Mouse (Mus musculus): Measurements from ENCODE around the gene Mctp1.
"Not testable (repeated sequence)": the region's sequence is repeated elsewhere in the genome, so short reads cannot be mapped to it uniquely, and the experiment has no call there.

The Mctp1 gene

GRCm38 (mm10) chr13:76383972-76384663, at the start of gene Mctp1:
Gene Mctp1, plus strand, starts transcription at chr13:76384535.
- DNase-seq: peak; percentile 4

GRCm38 (mm10) chr13:76345941-76346340, 38.4 kb upstream of the Mctp1 start:
- not testable (repeated sequence) for DNase-seq

DNA sequence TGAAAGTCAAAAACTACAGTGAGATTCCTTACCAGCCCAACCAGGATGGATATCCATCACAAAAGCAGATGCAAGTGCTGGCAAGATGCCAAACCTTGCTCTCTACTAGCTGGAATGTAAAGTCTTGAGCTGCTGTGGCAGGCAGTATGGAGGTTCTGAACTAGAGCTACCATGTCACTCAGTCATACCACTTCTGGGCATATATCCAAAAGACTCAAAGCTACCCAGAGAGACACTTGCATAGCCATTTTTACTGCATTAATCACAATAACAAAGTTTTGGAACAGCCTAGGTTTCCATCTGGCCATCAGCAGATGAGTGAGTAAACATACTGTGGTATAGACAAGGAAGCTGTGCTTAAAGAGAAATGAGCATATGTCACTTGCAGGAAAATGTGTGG, 25.6 kb upstream of the Mctp1 start:
- DNase-seq: no peak

- DNase-seq: peak; percentile 2
Observed at GRCm38 (mm10) chr13:76384664-76385435, 515 bp downstream of the Mctp1 start.

DNA sequence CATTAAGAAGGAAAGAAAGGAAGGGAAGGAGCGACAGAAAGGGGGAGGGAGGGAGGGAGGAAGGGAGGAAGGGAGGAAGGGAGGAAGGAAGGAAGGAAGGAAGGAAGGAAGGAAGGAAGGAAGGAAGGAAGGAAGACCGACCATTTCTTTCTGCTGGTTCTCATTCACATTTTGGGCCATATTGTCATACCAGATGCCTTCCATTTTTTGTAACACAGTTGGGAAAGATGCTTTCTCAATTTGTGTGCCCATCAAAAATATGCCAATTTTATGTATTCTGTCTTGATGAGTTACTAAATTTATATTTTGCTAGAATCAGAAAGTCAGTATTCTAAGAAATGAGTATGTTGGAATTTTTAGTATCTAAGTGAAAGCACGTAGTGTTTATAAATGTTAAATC, 4.3 kb downstream of the Mctp1 start:
- DNase-seq: no peak

DNA sequence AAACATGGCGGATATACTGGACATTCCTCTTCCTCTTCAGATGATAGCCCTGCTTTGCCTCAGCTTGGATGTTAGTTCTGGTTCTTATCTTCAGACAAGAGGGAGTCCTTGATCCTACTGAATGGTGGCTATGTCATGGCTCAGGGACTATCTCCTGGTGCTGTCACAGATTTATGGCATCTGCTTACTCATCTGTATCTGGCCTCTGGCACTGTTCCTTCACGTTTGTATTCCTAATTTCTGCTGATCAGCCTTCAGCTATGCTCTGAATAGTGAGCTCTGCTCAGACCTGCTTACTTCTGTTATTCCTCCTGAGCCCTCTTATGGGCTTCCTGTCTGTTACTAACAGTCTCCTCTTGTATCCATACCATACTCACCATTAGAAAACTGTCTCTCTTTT, 7.6 kb downstream of the Mctp1 start:
- DNase-seq: no peak

DNA sequence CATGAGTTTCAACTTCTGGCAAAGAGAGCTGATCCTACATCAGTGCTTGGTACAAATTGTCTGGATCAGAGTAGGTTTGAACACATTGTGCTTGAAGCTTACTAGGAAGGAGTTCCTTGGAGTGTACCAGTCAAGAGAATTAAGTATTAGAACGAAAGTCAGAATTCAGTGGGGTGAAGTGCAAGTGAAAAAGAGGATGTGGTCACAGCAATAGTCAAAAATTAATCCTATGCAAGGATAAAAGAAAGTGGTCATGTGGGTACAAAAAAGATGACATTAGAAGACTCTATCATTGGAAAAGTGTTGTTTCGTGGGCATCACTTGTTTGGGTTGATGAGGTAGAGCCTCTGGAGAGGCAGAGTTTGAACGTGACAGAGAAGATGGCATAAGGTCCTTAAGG, 8.8 kb downstream of the Mctp1 start:
- DNase-seq: no peak

DNA sequence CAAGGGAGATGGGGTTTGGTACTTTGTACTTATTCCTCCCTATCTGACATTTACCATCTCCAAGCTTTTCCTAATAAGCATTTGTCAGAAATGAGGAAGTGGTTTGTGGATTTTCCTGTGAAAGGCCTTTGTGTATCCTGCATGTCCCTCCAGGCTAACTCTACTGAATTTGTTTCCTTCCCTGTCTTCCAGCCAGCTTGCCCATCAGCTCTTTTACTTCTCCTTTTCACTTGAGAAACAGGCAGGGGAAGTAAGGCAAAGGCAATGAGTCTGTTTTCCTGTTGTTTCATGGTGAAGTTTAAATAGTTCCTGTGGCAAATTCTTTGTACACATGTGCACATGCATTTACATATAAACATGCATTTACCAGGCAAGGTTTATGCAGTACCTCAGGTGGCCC, 11.6 kb downstream of the Mctp1 start:
- DNase-seq: no peak

DNA sequence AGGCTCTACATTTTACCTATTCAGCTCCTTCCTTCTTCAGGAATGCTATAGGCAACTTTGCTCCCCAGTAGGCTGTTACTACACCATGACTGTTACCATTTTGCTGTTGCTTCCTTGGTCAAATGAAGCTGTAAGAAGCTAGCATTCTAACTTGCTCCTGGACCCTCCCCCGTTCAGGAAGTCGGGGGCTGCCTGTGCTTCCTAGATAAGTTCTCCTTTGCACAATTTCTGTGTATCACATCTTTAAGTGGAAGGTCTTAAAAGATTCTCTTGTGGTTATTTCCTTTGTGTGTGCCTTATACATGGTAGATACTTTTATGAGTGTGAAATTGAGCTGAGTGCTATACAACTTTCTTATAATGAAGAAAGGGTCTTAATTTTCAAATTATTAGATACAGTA, 25.0 kb downstream of the Mctp1 start:
- no peak for DNase-seq

GRCm38 (mm10) chr13:76410665-76411064, 26.3 kb downstream of the Mctp1 start:
- no peak for DNase-seq

GRCm38 (mm10) chr13:76415346-76415745, 31.0 kb downstream of the Mctp1 start:
- DNase-seq: no peak

DNA sequence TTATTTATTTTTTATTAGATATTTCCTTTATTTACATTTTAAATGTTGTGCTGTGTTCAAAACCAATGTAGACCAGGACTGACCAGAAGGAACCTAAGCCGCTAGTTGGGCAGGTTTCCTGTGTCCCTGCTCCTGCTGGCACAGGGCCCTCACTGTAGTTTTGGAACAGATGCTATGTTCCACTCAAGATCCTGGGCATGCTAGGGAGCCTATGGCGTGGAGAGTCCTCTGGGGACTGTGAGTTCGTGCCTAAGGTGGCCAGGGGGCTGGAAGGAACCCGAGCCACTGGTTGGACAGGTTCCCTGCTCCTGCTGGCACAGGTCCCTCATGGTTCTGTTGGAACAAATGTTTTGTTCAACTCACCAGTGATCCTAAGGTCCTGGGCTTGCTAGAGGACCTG, 35.8 kb downstream of the Mctp1 start:
- no peak for DNase-seq

DNA sequence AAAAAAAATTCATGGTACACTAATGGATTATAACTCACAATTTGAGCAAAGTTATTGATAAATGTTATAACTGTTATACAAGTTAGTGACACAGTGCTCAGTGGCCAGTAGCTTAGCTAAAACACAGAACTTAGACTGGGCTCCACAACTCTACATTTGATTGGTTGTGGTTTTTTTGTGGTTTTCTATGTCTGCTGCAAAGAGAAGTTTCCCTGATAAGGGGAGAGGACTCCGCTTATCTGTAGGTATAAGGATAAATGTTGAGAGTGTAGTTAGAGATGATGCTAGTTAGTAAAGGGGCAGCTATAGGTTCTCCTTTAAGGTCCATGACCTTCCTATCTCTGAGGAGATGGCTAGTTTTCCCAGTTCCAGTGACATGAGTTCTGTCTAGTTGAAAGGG, 36.7 kb downstream of the Mctp1 start:
- no peak for DNase-seq

GRCm38 (mm10) chr13:76422124-76422523, 37.8 kb downstream of the Mctp1 start:
- DNase-seq: no peak

DNA sequence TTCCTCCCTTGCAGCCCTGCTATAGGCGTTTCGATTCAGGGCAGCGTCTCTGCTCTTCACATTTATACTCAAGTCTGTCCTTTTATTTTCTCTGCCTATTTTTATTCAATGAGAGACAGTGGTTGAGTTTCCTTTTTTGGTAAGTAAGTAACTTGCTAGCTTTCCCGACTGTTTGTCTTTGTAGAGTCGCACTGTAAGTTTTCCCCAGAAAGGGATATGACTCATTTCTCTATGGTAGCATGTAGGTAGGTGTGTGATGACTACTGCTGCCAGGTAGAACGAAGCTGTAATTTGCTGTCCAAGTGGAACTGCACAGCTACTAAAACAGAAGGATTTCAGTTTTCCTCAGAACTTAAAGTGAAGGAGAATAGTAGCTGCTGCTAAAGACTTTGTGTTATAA, 45.1 kb downstream of the Mctp1 start:
- no peak for DNase-seq

GRCm38 (mm10) chr13:76429927-76430326, 45.6 kb downstream of the Mctp1 start:
- no peak for DNase-seq

- no peak for DNase-seq
Observed at GRCm38 (mm10) chr13:76431946-76432345, 47.6 kb downstream of the Mctp1 start.

GRCm38 (mm10) chr13:76433438-76433837, 49.1 kb downstream of the Mctp1 start:
- DNase-seq: no peak

DNA sequence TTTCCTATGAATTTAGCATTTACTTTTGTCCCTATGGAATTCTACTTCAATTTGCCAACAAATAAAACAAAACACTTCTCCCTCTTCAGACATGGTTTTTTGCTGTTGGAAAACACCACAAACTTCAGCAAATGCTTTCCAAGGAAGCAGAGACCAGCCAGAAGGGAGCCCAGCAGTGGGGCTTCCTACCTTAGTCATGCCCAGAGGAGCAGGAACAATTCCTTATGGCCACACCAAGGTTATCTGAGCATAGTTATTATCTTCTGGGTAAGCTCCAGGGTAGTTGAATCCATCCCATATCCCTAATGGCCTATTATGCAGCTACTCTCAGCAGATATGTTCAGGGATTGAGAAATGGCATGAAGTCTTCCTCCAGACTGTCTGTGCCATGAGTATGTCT, 52.1 kb downstream of the Mctp1 start:
- no peak for DNase-seq

GRCm38 (mm10) chr13:76438765-76439164, 54.4 kb downstream of the Mctp1 start:
- DNase-seq: no peak

GRCm38 (mm10) chr13:76446059-76446458, 61.7 kb downstream of the Mctp1 start:
- no peak for DNase-seq

- no peak for DNase-seq
Observed at GRCm38 (mm10) chr13:76447528-76447927, 63.2 kb downstream of the Mctp1 start.

- not testable (repeated sequence) for DNase-seq
Observed at GRCm38 (mm10) chr13:76451526-76451925, 67.2 kb downstream of the Mctp1 start.

GRCm38 (mm10) chr13:76481601-76482000, 97.3 kb downstream of the Mctp1 start:
- DNase-seq: no peak

- DNase-seq: no peak
Observed at GRCm38 (mm10) chr13:76482998-76483397, 98.7 kb downstream of the Mctp1 start.
